Mouse (Mus musculus) gonadal fat pad, adult 2 months (tissue): ENCODE measurements around the gene Gna11. TPM values are rescaled to one million over a fixed set of nuclear protein-coding genes. Genes with fewer than 3 reads are reported as not detected.

Experiments
- DNase-seq: peaks from one replicate; pipeline ENCODE4 v3.0.0-alpha.2; 2012; ENCODE audit warnings: low read depth
- polyA plus RNA-seq: library from polyadenylated mRNA; depleted of rRNA; stranded (reverse); fragments of >200 nt; gene quantifications from 2 replicates; pipeline ENCODE4 v1.2.3, GENCODE M21; 2012; rRNA removed

Gna11 gene
- polyA plus RNA-seq: 202 and 223 TPM in 2 replicates

DNA sequence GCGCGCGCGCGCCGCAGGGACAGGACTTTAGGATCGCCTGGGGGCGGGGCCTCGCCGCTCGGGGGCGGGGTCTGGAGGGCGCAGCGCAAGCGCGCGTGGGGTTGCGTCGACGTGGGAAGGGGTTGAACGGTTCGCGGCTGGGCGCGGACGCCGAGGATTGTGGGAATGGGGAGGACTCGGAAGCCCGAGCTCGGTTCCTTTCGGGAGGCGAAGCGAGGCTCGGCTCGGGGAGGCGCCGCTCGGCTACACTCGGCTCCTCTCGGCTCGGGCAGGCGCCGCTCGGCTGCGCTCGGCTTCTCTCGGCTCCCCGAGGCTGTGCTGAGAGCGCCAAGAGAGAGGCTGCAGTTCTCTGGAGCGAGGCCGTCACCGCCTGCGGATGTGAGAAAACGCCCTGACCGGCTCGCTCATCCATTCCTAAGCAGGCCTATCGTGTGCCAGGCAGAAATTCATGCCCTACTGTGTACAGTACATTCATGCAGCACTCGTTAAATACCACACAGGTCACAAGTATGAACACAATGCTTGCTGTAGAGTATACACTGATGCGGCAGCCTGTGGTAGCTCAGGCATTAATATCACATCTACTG is at the start of gene Gna11:
Gene Gna11 (minus strand): TSS at position 30 of the 587 bp plus-strand sequence.
- DNase-seq: no peak

DNA sequence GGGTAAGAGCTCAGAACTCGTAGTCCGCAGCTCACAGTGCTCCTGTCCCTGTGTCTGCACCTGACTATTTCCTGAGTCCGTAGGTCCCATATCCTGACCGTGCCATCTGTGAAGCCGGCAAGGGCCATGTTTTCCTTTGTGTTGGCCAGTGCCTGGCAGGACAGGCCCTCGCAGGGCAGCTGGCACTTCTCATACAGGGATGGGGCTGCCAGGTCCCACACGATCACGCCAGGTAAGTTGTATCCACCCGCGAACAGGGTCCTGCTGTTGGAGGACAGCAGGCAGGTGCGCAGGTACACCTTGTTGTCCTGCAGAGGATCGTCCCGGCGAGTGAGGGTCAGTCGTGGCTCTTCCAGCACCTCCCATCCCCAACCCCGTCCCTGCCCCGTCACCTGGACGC is 48.9 kb upstream of the Gna11 start:
- no peak for DNase-seq

DNA sequence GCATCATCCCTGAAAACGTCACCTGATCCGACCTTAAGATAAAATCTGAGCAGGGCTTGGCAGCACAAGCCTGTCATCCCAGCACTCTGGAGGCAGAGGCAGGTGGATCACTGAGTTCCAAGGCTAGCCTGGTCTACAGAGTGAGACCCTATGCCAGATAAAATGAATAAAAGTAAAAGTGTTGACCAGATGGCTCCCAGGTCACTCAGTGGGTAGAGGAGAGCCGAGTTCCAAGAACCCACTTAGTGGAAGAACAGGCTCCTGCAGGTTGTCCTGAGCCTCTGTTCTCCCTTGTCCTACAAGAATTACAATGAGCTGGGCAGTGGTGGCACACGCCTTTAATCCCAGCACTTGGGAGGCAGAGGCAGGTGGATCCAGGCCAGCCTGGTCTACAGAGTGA is 48.2 kb upstream of the Gna11 start:
- DNase-seq: no peak

DNA sequence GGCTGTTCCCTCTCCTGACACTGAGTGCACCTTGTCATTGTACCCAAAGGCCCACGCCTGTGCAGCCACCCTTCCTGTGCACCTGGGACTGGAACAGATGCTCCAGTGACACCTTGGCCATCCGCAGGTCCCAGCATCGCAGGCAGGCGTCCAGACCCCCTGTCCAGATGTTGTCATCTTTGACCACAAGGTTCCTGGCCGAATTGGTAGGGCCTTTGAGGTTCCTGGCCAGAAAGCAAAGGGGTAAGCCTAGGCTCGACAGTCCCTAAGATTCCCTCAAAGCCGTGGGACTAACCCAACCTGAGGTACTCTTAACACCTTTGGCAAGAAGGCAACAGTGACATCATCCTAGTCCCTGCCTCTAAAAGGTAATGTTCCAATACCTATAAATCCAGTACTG is 47.6 kb upstream of the Gna11 start:
- DNase-seq: no peak

DNA sequence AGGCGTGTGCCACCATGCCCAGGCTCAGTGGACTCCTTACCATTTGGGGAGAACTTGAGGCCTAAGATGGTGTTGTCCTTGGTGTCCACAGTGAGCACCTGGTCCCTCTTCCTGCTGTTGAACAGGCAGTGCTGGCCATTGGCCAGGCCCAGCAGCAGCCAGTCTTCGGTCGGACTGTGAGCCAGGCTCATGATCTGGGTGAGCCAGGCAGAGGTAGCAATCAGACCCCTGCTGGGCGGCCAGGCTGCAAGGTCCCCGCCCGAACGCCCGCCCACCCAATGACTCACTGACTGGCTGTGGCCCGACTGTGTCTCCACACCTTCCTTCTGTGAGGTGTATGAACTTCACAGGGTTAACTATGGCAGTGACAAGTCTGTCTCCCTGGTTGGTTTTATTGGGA is 46.9 kb upstream of the Gna11 start:
- DNase-seq: no peak

DNA sequence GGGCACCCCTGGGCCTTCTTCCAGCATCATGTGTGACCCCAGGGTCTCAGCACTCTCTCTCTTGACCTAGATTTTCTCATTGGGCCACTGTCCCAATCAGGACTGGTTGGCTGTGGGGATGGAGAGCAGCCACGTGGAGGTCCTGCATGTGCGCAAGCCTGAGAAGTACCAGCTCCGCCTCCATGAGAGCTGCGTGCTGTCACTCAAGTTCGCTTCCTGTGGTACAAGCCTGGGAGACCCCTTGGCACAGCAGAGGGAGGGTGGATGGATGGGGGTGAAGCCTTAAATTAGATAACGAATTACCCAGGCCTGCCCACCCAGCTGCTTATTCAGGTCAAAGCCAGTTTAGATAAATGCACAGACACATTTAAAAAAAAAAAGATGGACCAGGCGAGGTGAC is 43.7 kb upstream of the Gna11 start:
- DNase-seq: no peak

DNA sequence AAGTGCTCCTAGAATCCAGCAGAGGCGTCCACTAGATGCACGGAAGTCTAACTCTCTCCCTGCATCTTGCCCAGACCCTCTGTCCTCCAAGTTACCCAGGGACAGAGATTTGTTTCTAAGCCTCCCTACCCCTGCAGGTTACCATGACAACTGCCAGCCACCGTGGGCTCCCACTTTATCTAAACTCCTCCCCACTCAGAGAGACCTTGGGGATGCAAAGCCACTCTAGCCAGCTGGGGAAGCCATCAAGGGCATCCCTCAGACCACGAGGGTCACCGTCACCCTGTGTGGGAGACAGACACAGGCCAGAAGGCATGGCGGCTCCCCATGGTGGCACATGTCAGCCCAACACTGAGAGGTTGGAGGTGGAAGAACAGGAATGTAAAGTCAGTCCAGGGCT is 38.4 kb upstream of the Gna11 start:
- no peak for DNase-seq

DNA sequence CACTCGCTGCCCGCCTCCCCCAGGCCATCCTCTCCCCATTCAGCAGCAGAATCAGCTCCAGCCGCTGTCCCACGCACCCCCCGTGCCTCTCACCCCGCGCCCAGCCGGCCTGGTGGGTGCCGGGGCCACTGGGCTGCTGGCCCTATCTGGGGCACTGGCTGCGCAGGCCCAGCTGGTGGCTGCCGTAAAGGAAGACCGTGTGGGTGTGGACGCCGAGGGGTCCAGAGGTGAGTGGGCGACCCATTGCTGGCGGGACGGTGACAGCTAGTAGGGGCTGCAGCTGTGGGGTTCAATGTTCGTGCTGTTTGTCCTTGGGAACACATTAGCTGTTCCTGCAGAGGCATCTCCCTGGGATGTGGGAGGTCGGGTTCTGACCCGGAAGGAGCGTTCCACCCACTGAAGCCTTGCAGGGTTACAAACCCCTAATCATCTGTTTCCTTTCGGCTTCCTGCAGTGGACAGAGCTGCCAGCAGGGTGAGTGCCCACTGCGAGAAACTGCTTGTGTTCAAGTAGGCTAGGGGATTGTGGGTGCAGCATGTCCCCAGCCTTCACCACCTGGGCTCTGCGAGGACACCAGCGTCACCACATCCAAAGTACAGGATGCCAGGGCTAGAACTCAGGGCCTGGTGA is 35.6 kb upstream of the Gna11 start:
- DNase-seq: no peak

DNA sequence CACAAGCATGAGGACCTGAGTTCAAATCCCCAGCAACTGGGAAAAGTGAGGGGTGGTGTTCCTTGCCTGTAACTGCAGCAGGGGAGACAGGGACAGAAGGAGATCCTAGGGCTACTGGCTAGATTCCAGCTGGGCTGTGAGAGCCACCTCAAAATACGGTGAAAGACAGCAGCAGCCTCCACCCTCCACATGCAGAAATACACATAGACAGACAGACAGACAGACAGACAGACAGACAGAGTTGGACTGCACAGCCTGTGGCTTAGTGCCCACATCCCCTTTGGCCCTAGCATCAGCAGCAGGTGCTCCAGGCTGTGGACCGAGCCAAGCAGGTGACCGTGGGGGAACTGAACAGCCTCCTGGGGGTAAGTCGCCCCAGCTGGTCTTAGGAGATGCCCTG is 35.0 kb upstream of the Gna11 start:
- DNase-seq: no peak

DNA sequence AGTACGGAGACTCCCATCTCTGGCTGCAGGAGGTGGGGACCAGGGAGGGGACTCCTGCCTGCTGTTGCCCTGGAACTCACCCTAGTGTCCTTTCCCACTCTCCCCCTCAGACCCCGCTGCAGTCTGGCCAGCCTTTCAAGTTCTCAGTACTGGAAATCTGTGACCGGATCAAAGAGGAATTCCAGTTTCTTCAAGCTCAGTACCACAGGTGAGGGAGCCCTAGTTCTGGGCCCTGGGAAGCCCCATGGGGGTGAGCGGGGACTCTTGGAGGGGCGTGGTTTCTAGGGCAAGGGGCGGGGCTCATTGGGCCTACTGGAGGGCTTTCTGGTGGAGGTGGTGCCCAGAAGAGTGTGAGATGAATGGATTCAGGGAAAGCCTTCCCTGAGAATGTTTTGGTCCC is 30.7 kb upstream of the Gna11 start:
- no peak for DNase-seq

DNA sequence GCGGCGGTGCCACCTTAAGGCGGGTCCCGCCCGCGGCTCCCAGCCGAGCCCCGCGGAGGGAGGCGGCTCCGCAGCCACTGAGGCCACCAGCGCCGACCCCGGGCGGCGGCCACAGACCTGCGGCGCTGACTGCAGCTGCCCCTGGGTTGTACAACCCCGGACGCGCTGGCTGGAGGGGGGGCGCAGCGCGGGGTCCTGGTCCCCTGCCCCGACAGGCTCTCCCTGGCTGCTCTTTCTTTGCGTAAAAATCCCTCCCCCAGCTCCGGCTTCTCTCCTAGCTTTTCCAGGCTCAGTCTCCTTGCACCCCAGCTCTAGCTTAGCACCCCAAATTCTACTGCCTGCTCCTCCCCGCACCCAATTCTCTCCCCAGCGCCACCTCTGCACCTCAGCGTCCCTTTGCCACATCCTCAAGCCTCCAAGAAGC is 30.2 kb upstream of the Gna11 start:
- DNase-seq: no peak

DNA sequence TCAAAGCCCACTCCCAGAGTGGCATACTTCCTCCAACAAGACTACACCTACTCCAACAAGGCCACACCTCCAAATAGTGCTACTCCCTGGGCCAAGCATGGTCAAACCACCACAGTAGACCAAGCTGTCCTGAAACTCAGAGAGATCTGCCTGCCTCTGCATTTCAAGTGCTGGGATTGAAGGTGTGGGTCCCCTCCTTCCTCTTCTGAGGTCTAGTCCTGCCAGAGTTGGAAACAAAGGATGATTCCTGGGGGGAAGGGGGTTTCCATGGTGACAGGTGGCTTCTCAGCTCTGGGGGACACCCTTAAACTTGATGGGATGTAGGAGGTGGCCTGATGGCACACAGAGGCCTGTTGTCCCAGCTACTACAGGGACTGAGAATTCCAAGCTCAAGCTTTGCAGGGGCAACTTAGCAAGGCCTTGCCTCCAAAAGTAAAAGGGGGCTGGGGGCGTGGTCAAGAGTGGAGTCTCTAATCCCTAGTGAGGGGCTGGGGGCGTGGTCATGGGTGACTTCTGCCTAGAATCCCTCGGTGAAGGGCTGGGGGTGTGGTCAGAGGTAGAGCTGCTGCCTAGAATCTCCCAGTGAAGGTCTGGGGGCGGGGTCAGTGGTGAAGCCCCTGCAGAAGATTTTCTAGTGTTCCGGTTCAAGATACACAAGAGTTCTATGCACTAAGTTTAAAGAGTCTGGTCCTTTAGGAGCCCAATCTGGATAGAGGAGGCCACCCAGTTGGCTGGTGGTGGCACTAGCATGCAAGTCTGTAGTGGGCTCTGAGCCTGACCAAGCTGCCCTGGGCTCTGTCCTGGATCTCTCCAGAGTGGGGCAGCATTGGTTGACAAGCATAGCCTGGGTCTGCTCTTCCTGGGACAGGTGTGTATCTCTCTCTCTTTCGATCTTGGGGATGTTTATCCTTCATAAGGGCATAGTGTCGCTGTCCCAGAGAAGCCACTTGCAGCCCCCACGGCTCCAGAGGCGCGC is 29.4 kb upstream of the Gna11 start, which contains the start of gene Tle2:
Gene Tle2 (plus strand): TSS at position 481 of the 976 bp plus-strand sequence.
- no peak for DNase-seq

DNA sequence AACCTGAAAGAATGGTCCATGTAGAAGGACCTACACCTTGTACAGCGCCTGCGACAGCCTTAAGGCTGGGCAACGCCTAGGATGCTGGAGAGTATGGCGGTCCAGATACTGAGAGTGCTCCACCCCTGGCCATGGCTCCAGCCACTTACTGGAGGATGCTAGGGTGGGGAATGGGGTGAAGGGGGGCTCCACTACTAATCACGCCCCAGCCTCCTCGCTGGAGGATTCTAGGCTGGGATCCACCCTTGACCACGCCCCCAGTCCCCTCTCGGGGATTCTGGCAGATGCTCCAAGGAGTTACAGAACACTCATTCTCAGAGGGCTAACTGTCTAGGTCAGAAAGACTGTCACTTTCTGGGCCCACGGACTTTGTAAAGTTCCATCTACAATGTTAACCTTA is 28.0 kb upstream of the Gna11 start:
- DNase-seq: no peak

DNA sequence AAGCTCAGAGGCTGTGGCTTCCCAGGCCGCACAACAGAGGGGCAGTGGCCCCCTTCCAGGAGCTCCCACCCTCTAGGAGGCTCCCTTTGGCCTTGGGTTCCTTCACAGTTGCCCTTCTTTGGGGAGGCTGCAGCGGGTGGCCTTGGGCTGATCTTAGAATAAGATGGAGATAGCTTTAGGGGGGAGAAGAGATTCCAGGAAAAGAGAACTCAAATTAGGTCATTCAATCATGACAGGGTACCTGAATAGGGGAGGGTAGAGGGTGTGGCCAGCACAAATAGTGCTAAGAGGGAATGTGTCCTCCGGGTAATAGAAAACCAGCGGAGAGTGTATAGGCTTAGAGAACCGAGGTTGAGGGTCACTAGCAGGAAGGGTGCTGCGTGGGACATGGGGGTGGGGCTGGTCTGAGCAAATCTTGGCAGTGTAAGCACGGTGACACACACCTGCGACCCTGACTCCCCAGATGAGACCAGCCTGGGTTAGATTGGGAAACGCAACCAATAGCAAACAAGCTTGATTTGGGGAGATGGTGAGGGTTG is 27.2 kb upstream of the Gna11 start:
- no peak for DNase-seq

DNA sequence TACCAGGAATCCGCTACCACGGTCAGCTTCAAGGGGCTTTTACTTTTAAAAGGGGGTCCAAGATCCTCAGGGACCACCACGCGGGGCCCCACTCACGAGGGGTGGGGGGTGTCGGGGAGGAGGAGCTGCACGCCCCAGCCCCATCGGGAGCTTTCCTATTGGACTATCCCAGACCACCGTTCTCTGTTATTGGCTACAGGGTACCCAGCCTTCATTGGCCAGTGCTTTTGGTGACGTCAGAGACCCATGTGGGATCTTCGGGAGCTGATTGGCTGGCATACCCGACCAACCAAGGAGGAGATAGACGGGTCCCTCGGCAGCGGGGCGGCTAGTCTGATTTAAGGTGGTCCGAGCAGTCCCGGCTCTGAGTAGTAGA is 26.5 kb upstream of the Gna11 start:
- DNase-seq: peak; percentile 62

DNA sequence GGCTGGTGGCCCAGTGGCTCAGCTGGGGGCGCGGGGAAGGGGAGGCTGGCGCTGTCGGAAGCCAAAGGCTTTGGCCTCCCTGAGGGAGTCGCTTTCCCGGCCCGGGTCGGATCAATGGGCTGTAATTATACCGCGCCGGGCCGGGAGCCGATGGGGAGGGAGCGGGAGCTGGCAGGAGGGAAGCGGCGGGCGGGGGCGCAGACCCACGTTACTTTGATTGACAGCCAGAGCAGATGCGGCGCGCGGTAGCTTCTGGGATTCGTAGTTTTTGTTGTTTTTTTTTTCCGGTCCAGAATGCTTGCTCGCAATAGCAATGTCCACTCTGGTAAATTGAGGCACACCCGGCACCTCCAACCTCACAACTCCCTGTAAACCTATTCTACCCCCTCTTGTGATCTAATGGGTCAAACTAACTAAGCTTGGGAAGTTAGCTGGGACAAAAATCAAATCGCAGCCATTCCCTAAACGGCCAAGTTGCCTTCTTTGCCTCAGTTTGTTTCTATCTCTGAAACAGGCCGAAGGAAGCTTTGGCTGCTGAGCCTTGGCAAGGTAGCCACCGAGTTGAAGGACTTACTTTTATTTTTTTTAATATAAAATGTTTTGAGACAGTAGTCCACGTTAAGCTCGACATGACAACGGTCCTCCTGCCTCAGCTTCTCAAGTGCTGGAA is 26.0 kb upstream of the Gna11 start:
- DNase-seq: no peak

DNA sequence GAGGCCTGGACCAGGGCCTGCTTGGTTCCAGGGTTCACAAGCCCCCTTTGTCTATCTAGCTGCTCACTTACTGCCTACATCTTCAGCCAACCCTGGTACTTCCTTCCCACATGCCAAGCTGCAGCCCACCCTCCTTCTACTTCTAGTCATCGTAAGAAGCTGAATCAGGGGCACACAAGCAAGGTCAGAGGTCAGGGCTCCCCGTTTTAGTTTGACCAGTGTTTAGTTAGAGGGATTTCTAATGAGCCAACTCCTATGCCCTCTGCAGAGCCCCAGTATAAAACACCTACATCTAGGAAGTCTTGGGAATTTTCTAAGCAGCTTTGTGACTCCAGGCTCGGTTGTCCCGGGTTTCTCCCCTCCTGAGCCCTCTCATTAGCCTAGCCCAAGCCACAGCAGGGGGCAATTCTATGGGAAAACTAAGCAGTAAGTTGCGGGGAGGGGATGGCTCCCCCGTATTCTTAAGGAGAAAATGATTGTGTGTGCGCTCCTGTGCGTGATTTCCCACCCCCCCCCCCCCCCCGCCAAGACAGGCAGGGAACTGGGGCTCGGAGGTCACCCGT is 25.3 kb upstream of the Gna11 start:
- no peak for DNase-seq

DNA sequence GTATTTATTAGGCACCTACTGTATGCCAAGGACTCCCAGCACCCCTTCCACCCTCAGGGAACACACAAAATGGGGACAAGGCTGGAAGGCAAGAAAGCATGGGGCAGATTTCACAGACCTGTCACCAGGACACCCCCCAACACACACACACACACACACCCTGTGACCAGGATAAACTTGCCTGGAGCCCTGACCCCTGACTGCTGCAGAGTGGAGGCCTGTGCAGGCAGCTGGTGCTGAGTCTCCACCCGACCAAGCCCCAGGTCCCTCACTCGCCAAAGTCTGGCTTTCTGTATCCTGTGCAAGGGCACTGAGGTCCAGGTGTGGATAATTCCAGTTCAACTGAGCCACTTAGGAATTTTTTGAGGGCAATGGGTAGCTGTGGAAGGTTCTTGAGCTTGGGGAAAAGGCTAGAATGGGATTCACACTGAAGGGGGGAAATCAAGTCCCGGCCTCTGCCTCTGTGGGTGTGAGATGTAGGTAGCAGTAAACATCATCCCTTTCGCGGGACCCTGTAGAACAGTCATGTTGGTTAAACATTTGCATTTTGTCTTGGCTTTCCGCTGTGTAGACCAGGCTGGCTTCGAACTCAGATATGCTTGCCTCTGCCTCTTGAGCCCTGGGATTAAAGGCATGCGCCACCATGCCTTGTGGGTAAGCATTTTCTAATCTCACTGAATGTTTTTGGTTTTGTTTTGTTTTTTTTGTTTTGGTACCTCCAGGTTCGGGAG is 24.7 kb upstream of the Gna11 start:
- no peak for DNase-seq

DNA sequence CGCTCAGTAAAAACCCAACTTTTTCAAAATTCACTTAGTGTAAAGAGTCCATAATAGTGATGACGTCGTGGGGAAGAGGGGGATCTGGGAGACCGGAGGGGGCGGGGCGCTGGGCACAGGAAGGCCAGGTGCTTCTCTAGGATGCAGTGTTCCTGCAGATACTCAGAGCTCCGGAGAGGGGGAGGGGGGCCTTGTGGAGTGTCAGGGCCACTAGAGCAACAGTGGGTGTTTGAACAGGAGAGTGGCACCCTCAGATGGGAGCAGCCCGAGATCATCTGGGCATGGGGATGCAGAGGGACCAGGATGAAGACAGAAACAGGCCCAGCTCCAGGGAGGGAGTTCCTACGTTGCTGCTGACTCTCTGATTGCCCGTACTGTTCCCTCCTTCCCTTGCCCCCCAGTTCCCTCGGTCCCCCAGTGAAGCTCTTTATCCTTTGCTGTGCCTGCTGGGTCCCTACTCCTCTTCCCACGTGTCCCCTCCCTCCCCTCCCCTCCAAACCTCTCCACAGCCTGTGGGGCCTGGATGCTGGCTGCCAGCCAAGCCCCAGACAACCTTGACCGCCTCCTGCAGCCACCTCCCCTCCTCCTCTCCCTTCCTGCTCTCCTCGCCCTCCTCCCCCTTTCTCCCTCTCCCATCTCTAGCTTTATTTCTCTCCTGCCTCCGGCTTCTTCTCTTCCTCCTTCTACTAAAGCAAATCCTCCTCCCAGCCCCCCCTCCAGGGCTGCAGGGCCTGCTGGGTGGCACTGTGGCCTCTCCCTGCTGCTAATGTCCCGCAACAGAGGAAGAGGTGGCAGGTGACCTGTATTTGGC is 23.6 kb upstream of the Gna11 start:
- no peak for DNase-seq
